Mouse (Mus musculus): Measurements from ENCODE around the gene Dclk3. TPM values are rescaled to one million over a fixed set of nuclear protein-coding genes. Genes with fewer than 3 reads are reported as not detected.

The Dclk3 gene
- polyA plus RNA-seq, 1 experiment from 2014 or later, result 0.35 TPM

DNA sequence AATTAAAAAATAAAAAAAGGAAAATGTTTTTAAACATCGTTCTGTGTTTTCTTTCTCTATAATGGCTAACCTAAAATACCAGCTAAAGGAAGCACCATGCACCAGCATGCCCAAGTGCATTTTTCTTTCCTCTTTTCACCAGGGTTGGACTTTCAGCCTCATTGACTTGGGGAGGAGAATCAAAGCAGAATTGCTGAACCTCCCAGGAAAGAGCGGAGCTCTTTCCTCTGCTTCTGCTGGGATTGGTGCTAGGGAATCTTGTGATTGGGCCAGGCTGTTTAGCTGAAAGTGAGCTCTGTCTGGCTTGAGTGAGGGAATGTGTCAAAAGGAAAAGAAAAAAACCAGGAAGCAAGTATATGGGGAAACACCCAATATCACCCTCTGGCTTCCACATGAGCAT, 10.1 kb downstream of the Dclk3 start:
- H3K4me3 ChIP-seq, result no peak overlapping the region
- WGBS, result 88% methylated on average over 2 of the region's 2 CpGs

DNA sequence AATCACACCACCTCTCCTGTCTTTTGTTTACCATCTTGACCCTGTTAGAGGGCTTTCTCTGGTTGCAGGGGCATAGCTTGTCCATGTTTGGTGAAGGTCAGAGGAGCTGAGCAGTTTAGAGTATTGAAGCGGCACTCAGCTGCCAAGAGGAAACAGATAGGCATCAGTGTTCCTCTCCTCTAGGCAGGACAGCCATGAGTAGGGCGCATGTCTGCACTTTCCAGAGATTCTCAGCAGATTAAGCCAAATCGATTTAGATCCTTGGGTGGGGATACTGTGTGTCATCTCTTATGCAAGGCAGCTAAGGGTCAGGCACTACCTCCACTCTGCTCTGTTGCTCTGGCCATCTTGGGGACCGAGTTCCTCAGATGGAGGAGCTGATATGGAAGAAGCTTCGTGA, 11.0 kb downstream of the Dclk3 start:
- DNase-seq (ENCODE audit: low spot score), result no peak
- no peaks in the 10 kb centered on the region for H3K36me3 ChIP-seq
- no peaks in the 10 kb centered on the region for H3K4me1 ChIP-seq (replicated peaks)
- no peak overlapping the region for H3K27ac ChIP-seq
- H3K9me3 ChIP-seq, result no peaks in the 10 kb centered on the region
- 90% methylated on average over 5 of the region's 5 CpGs for WGBS
- H3K27me3 ChIP-seq (ENCODE audit: insufficient read depth, poor library complexity, severe bottlenecking), result no peaks in the 10 kb centered on the region
- H3K4me3 ChIP-seq, result no peak overlapping the region

More for the DNA sequence above, 10.1 kb downstream of the Dclk3 start:
- no peaks in the 10 kb centered on the region for H3K4me1 ChIP-seq (replicated peaks)
- DNase-seq (ENCODE audit: low spot score), result no peak
- H3K36me3 ChIP-seq, result no peaks in the 10 kb centered on the region
- H3K27ac ChIP-seq, result no peak overlapping the region
- no peaks in the 10 kb centered on the region for H3K27me3 ChIP-seq (ENCODE audit: insufficient read depth, poor library complexity, severe bottlenecking)
- no peaks in the 10 kb centered on the region for H3K9me3 ChIP-seq

DNA sequence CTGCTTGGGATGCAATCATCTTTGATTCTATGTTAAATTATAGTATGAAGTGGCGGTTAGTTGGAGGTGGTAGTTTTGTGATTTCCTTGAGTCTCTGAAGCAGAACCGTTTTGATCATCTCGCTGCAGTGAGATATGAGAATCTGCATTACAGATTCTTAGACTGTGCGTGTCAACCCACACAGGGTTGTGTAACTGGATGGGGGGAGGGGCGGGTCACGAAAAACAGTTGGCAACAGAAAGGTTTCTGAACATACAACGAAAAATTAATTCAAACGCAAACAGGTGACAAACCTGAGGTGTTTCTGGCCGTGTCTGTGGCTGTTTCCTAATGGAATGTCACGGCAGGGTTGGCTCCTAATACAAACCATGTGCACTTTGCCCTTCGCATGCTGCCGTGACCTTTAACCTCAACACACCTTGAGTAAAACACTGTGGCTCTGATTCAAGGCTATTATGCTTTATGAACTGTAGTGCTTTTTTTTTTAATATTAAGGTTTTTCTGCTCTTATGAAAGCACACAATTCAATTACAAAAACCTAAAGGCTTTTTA, 12.0 kb downstream of the Dclk3 start:
- Histone ChIP-seq H3K4me3 (no peak overlapping the region), H3K27ac (no peak overlapping the region), H3K9me3 (no peaks in the 10 kb centered on the region), H3K36me3 (no peaks in the 10 kb centered on the region), H3K4me1 (replicated peaks) (no peaks in the 10 kb centered on the region), H3K27me3 (ENCODE audit: insufficient read depth, poor library complexity, severe bottlenecking) (no peaks in the 10 kb centered on the region)
- no peak for DNase-seq (ENCODE audit: low spot score)
- WGBS, result 83% methylated on average over 12 of the region's 12 CpGs

DNA sequence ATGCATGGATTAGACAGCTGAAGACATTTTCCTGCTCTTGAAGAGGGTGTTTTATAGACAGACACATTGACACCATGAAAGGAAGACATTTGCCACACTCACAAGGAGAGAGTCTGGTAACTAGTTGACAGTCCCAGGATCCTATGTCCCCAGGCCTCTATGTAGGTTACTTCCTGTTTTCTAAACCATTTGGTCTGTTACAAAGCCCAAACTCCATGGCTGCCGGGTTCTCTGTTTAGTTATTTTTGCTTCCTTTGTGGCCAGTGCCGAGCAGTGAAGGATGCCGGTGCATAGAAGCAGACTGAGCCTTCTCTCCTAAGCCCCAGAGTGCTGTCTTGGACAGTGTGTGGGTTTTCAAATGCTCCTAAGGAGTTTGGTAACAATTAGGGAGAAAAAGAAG, 15.0 kb downstream of the Dclk3 start:
- H3K9me3 ChIP-seq, result no peaks in the 10 kb centered on the region
- no peaks in the 10 kb centered on the region for H3K4me1 ChIP-seq (replicated peaks)
- no peak overlapping the region for H3K4me3 ChIP-seq
- no peak overlapping the region for H3K27ac ChIP-seq
- 72% methylated on average over 3 of the region's 3 CpGs for WGBS
- H3K36me3 ChIP-seq, result no peaks in the 10 kb centered on the region
- H3K27me3 ChIP-seq (ENCODE audit: insufficient read depth, poor library complexity, severe bottlenecking), result no peaks in the 10 kb centered on the region
- no peak for DNase-seq (ENCODE audit: low spot score)

DNA sequence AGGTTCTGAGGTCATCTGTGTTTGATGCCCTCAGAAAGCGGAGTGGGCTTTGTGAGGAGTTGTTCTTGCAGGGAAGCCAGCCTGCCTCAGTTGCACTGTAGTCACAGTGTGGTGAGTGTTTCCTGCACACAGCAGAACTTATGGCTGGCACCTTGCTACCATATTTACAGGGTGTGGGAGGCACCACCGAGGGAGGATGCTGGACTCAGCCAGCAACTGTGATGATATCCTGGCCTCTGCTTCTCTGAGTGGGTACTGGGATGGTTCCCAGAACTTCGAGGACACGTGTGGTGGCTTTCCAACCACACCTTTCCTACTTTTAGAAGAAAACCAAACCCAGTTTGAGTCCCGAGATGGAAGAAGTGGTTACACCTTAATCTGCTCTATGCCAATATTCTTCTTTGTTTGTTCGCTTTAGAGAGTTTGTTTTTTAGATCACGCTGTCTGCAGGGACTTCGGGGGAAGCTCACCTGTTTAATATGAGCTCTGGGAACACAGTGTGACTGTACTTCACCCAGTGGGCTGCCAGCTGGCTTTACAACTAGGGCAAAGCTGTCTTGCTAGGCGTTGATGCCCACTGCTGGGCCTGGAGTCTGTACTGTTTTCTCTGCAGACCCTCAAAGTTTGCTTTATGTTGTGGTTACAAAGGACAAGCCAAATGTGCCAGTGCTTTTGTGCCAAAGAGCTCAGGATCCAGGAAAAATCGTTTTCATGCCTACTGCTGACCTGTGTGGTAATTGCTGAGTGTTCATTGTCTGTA, 18.5 kb downstream of the Dclk3 start:
- H3K4me1 ChIP-seq (replicated peaks), result peaks cover 18% of the 10 kb centered on the region
- 87% methylated on average over 10 of the region's 10 CpGs for WGBS

DNA sequence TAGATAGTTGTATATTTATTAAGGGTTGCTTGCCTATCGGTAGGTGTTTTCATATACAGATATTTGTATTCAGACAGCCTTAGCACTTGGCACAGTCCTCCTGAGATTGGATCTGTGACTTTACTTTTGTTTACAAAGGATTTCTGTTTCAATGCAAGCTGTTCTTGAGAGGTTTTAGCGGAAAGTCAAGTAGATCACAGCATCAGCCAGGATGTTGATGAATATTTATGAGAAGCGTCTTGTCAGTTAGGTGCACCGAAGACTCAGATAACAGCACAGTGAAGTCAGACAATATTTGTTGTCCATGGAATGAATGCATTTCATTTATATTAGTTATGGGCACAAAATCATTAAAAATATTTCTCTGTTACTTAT, 19.0 kb downstream of the Dclk3 start:
- H3K4me3 ChIP-seq, result no peak overlapping the region
- H3K4me1 ChIP-seq (replicated peaks), result peaks cover 18% of the 10 kb centered on the region
- H3K36me3 ChIP-seq, result no peaks in the 10 kb centered on the region
- 74% methylated on average over 4 of the region's 4 CpGs for WGBS
- H3K27ac ChIP-seq, result no peak overlapping the region
- DNase-seq (ENCODE audit: low spot score), result no peak
- H3K27me3 ChIP-seq (ENCODE audit: insufficient read depth, poor library complexity, severe bottlenecking), result no peaks in the 10 kb centered on the region
- H3K9me3 ChIP-seq, result no peaks in the 10 kb centered on the region

More for the DNA sequence above, 18.5 kb downstream of the Dclk3 start:
- Histone ChIP-seq H3K9me3 (no peaks in the 10 kb centered on the region), H3K27ac (no peak overlapping the region), H3K4me3 (no peak overlapping the region), H3K27me3 (ENCODE audit: insufficient read depth, poor library complexity, severe bottlenecking) (no peaks in the 10 kb centered on the region), H3K36me3 (no peaks in the 10 kb centered on the region)
- no peak for DNase-seq (ENCODE audit: low spot score)

DNA sequence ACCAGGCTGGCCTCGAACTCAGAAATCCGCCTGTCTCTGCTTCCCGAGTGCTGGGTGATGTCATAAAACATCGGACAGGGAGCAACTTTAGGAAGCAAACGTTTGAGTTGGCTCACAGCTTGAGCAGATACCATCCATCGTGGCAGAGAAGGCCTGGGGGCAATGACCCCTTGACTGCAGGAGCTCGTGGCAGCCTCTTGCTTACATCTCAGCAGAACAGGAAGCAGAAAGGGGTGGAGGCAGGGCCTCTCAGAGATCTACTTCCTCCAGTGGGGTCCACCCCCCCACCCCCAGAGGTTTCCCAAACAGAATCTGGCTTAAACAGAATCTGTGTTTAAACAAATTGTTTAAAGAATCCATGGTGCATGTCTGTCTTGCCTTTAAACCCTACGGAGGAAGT, 20.6 kb downstream of the Dclk3 start:
- 69% methylated on average over 8 of the region's 8 CpGs for WGBS
- DNase-seq (ENCODE audit: low spot score), result no peak
- no peaks in the 10 kb centered on the region for H3K9me3 ChIP-seq
- no peak overlapping the region for H3K4me3 ChIP-seq
- H3K36me3 ChIP-seq, result no peaks in the 10 kb centered on the region
- peaks cover 18% of the 10 kb centered on the region for H3K4me1 ChIP-seq (replicated peaks)
- H3K27me3 ChIP-seq (ENCODE audit: insufficient read depth, poor library complexity, severe bottlenecking), result no peaks in the 10 kb centered on the region
- peak overlapping the region; percentile 82 for H3K27ac ChIP-seq

- WGBS, result 21% methylated on average over 6 of the region's 6 CpGs
- peaks cover 18% of the 10 kb centered on the region for H3K4me1 ChIP-seq (replicated peaks)
- DNase-seq (ENCODE audit: low spot score), result peak; percentile 68
- H3K27me3 ChIP-seq (ENCODE audit: insufficient read depth, poor library complexity, severe bottlenecking), result no peaks in the 10 kb centered on the region
- H3K4me3 ChIP-seq, result no peak overlapping the region
- H3K9me3 ChIP-seq, result no peaks in the 10 kb centered on the region
- H3K27ac ChIP-seq, result peak overlapping the region; percentile 82
- H3K36me3 ChIP-seq, result no peaks in the 10 kb centered on the region
Observed at GRCm38 (mm10) chr9:111460201-111460814, 21.4 kb downstream of the Dclk3 start.

DNA sequence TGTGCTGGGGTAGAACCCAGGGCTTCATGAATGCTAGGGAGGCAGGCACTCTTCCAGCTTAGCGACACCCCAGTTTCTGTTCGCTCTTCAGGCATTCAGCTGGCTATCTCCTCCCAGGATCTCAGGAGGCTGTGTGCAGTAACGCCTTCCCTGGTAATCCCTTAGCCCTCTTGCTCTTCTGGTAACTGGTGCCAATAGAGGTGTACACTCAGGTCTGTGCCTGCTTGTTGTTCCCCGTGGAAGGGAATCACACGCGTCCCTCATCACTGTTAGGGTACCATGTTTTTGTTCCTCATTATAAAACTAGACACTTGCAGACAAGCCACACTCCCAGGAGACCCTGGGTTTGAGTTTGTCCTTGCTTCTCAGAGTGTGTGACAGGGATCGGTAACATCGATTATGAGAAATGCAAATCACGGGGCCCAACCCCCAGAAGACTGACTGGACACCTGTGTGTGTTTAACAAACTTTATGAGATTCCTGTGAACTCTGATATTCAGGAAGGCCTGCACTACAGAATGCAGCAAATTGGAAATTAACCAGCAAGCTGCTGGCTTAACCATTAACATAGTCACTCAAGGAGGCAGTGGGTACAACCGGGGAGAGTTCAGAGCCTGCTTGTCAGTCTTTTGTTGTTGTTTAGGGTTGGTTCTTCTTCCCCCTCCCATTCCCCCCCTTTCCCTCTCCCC, 22.7 kb downstream of the Dclk3 start:
- DNase-seq (ENCODE audit: low spot score), result no peak
- 78% methylated on average over 10 of the region's 10 CpGs for WGBS
- Histone ChIP-seq H3K4me1 (replicated peaks) (peaks cover 18% of the 10 kb centered on the region), H3K27ac (peak overlapping the region; percentile 53; the same call in 1 of the 2 replicates), H3K27me3 (ENCODE audit: insufficient read depth, poor library complexity, severe bottlenecking) (no peaks in the 10 kb centered on the region), H3K9me3 (no peaks in the 10 kb centered on the region), H3K4me3 (no peak overlapping the region), H3K36me3 (no peaks in the 10 kb centered on the region)

DNA sequence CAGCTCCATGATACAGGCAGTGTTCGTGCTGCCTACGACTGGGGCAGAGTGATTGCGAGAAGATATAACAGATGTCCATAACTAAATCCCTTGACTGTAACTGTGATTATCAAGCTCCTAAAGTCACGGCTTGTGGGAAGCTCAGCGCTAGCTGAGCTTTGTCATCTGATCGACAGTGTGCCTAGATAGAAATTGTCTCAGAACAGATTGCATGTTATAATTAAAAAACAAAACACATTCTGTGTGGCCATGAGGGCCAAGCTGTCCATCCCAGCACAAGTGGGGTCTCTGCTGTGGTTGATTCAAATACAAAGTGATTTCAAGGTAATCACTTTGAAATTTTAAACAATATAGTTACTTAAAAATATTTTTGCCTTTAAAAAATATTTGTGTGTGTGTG, 26.8 kb downstream of the Dclk3 start:
- H3K27me3 ChIP-seq (ENCODE audit: insufficient read depth, poor library complexity, severe bottlenecking), result no peaks in the 10 kb centered on the region
- no peaks in the 10 kb centered on the region for H3K9me3 ChIP-seq
- WGBS, result 93% methylated on average over 6 of the region's 6 CpGs
- H3K4me1 ChIP-seq (replicated peaks), result peaks cover 6% of the 10 kb centered on the region
- no peaks in the 10 kb centered on the region for H3K36me3 ChIP-seq
- H3K27ac ChIP-seq, result no peak overlapping the region
- no peak overlapping the region for H3K4me3 ChIP-seq
- DNase-seq (ENCODE audit: low spot score), result no peak

DNA sequence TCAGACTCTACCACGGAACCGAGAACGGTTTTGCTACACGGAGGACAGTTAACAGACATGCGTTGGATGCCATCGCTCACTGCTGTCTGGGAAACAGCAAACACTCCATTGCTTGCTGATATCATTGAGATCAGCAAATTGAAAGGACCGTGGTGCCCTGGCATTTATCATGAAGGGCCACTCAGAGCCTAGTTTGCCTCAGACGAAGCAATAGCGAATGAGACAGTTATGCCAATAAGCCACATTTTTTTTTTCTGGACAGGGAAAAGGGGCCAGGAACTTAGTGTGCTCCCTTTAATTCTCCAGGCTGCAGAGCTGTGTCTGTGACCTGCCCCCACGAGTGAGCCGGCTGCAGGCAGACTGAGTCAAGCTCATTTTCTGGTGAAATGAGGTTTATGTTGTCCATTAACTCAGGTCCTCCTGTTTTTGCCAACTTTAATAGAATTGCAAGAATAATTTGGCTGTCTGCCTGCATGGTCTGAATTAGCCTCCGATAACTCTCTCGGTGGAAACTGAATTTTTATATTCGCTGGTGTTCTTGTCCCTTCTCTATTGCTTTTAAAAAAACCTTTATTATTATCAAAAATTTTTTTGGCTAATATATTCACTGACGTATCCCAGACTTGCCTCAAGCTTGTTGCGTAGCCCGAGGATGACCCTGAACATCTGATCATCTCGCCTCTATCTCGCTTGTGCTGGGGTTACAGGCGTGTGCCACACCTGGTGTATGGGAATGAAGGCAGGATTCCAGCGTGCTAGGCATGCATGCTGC, 35.0 kb downstream of the Dclk3 start:
- 77% methylated on average over 21 of the region's 21 CpGs for WGBS
- Histone ChIP-seq H3K27me3 (ENCODE audit: insufficient read depth, poor library complexity, severe bottlenecking) (no peaks in the 10 kb centered on the region), H3K27ac (no peak overlapping the region; the same call in 1 of the 2 replicates), H3K36me3 (no peaks in the 10 kb centered on the region), H3K9me3 (no peaks in the 10 kb centered on the region), H3K4me3 (no peak overlapping the region), H3K4me1 (replicated peaks) (peaks cover 12% of the 10 kb centered on the region)
- no peak for DNase-seq (ENCODE audit: low spot score)

GRCm38 (mm10) chr9:111474458-111474745, 35.5 kb downstream of the Dclk3 start:
- Histone ChIP-seq H3K9me3 (no peaks in the 10 kb centered on the region), H3K4me1 (replicated peaks) (peaks cover 12% of the 10 kb centered on the region), H3K4me3 (no peak overlapping the region), H3K27ac (peak overlapping the region; percentile 70; the same call in 1 of the 2 replicates), H3K36me3 (no peaks in the 10 kb centered on the region), H3K27me3 (ENCODE audit: insufficient read depth, poor library complexity, severe bottlenecking) (no peaks in the 10 kb centered on the region)
- no peak for DNase-seq (ENCODE audit: low spot score)
- 52% methylated on average over 3 of the region's 3 CpGs for WGBS

All from hindbrain, embryonic 10.5 days (tissue).